In the genomic region with DNA sequence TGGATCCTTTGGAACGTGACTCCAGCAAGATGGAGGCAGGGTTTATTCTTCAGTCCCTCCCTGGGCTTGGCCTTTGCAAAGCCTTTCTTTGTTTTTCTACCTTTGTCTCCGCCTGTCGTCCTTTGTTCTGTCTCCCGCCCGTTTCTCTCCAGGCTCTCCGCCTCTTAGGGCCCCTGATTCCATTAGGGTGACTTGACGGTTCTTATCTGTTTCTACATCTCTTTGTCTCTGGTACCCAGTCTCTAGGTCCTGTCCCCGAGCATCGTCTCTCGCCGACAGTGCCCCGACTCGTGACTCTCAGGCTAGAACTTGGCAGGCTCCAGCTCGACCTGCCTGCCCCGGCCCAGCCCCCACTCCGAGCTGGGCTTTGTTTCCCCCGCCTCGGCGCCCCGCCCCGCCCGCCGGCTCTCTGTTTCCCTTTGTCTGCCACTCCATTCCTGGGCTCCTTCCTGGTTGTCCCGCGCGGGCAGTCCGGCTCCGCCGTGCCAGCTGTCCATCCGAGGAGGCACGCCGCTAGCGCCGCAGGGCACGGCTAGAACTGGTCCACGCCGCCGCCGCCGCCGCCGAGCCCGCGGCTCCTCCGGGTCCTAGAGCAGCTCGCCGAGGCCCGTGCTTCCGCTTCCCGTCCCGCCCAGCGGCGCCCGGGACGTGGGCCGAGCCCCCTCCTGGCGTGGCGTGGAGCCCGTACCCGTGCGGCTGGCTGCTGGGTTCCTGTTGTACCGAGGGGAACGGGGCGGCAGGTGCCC, we compare ENCODE assay signal across 8 mouse cellular contexts. TPM values are rescaled to one million over a fixed set of nuclear protein-coding genes. Genes with fewer than 3 reads are reported as not detected.
DNase-seq lines count a peak whose midpoint lies in the region; ATAC-seq and TF ChIP-seq lines count a peak whose summit lies in the region.

A gene (plus strand): TSS at position 440 of the 746 bp plus-strand sequence.
A gene (minus strand): TSS at position 509 of the 746 bp plus-strand sequence.

- TF ChIP-seq CTCF in left cerebral cortex, adult 2 months (IDR thresholded peaks at IDR 0.05) = no peak

- peak within 1 kb of the TSS; percentile 86 for H3K4me3 ChIP-seq in hindbrain, embryonic 15.5 days
- peak within 1 kb of the TSS; percentile 96 for H3K4me3 ChIP-seq in left cerebral cortex, adult 2 months
- H3K4me3 ChIP-seq in macrophage (ENCODE audit: inconsistent target) = peak within 1 kb of the TSS; percentile 90

- peaks cover 41% of the 10 kb centered on the region for H3K4me1 ChIP-seq in hindbrain, embryonic 15.5 days (replicated peaks)

- H3K4me2 ChIP-seq in hindbrain, embryonic 15.5 days = peak within 1 kb of the TSS; percentile 81

- ATAC-seq in hindbrain, embryonic 15.5 days (ENCODE audit: low FRiP score, low read depth) = peak; percentile 93

- H3K36me3 ChIP-seq in hindbrain, embryonic 15.5 days = peaks cover 25% of the 10 kb centered on the region
- peaks cover 20% of the 10 kb centered on the region; the same call in 1 of the 2 replicates for H3K36me3 ChIP-seq in macrophage (ENCODE audit: inconsistent target)

- intact Hi-C loops in left cerebral cortex, adult 2 months (cut with DNase I) = no loop called here

- H3K27ac ChIP-seq in hindbrain, embryonic 15.5 days (replicated peaks) = peak within 1 kb of the TSS; percentile 96
- H3K27ac ChIP-seq in left cerebral cortex, adult 2 months = peak within 1 kb of the TSS; percentile 93
- H3K27ac ChIP-seq in macrophage = peak within 1 kb of the TSS; percentile 61

- peak within 1 kb of the TSS; percentile 94 for H3K9ac ChIP-seq in hindbrain, embryonic 15.5 days

- WGBS in hindbrain, embryonic 15.5 days = under 1% methylated on average over 43 of the region's 64 CpGs
- WGBS in macrophage (ENCODE audit: missing documents) = under 1% methylated on average over 63 of the region's 64 CpGs

- no peaks in the 10 kb centered on the region for H3K9me3 ChIP-seq in hindbrain, embryonic 15.5 days

- peak; percentile 96 for DNase-seq in ZHBTc4 (ENCODE audit: low read depth, low spot score)
- peak; percentile 71 to 87 for DNase-seq in cerebellum, postnatal 4 days (ENCODE audit: low spot score in 2 of 2)
- peak; percentile 71 for DNase-seq in gastrocnemius, adult 18-20 months (ENCODE audit: low spot score)
- peak; percentile 82 to 83 for DNase-seq in left cerebral cortex, adult 2 months (ENCODE audit: extremely low spot score in 1 of 2, low spot score in 2 of 2)
- DNase-seq in retina, postnatal 7 days (ENCODE audit: low read depth, low spot score) = peak; percentile 75
- DNase-seq in urinary bladder, adult 18-20 months (ENCODE audit: low spot score in 2 of 2) = peak; percentile 75 to 88

- H3K79me2 ChIP-seq in macrophage (ENCODE audit: inconsistent target) = peaks cover 31% of the 10 kb centered on the region

- no peaks in the 10 kb centered on the region for H3K27me3 ChIP-seq in hindbrain, embryonic 15.5 days

RNA-seq across cellular contexts. Expression of the first gene that starts in this region (rescaled TPM):
- 1 to 10 TPM; 4.2 to 4.6 TPM for total RNA-seq in gastrocnemius, adult 18-20 months (2021)
- polyA plus RNA-seq in hindbrain, embryonic 15.5 days (2015; fragmentation: Nextera tagmentation; extraction: Ambion mirVana) = 51.9 and 56.2 TPM in 2 replicates
- 10 to 100 TPM; 17.8 to 20.5 TPM for total RNA-seq in left cerebral cortex, adult 2 months (2021)
- total RNA-seq in macrophage (2018; cell fraction: chromatin; rRNA removed) = 10 to 100 TPM in 5 of 26 experiments, 1 to 10 TPM in 16, under 1 TPM in 4, not detected in 1; 0.28 to 18.2 (median 5.4) TPM
- total RNA-seq in macrophage (2018; cell fraction: cytosol; rRNA removed) = 1 to 10 TPM; 1.0 to 7.9 (median 4.7) TPM
- 10 to 100 TPM in 4 of 26 experiments, 1 to 10 TPM in 20, under 1 TPM in 2; 0.56 to 13.9 (median 3.3) TPM for total RNA-seq in macrophage (2018; cell fraction: nucleus; rRNA removed)
- polyA plus RNA-seq in macrophage (2018) = 5.4 to 7.1 TPM (median 5.6 TPM) in 3 replicates

RNA-seq across cellular contexts. Expression of the second gene that starts in this region (rescaled TPM):
- 1 to 10 TPM; 1.0 to 1.3 TPM for total RNA-seq in gastrocnemius, adult 18-20 months (2021)
- 18.4 and 19.3 TPM in 2 replicates for polyA plus RNA-seq in hindbrain, embryonic 15.5 days (2015; fragmentation: Nextera tagmentation; extraction: Ambion mirVana)
- 1 to 10 TPM; 3.5 to 6.4 TPM for total RNA-seq in left cerebral cortex, adult 2 months (2021)
- total RNA-seq in macrophage (2018; cell fraction: chromatin; rRNA removed) = 1 to 10 TPM in 16 of 26 experiments, not detected in 10; 1.4 to 7.7 (median 3.5) TPM
- total RNA-seq in macrophage (2018; cell fraction: cytosol; rRNA removed) = 1 to 10 TPM in 3 of 26 experiments, under 1 TPM in 20, not detected in 3; 0.18 to 1.8 (median 0.47) TPM
- 10 to 100 TPM in 5 of 26 experiments, 1 to 10 TPM in 19, under 1 TPM in 2; 0.89 to 12.9 (median 2.4) TPM for total RNA-seq in macrophage (2018; cell fraction: nucleus; rRNA removed)
- 0.75 to 2.4 TPM (median 1.9 TPM) in 3 replicates for polyA plus RNA-seq in macrophage (2018)

Comparison
In these comparisons a context has a peak if more than half of its experiments do, and no peak if none do; other contexts are left out.
1. Peak in every context shown above with its lines: DNase-seq, ATAC-seq, H3K4me3 ChIP-seq and H3K27ac ChIP-seq.